Mouse (Mus musculus) hindbrain, postnatal 0 days (tissue): ENCODE data around the gene Gm2007. TPM values are rescaled to one million over a fixed set of nuclear protein-coding genes. Genes with fewer than 3 reads are reported as not detected.
"Not testable (repeated sequence)": the region's sequence is repeated elsewhere in the genome, so short reads cannot be mapped to it uniquely, and the experiment has no call there.

Experiments
- ATAC-seq: fragments of 200-750 bp; cut with Nextera tagmentation; 2 replicates; pipeline ENCODE4 v1.8.0; 2017; ENCODE audit warnings: mild to moderate bottlenecking, moderate TSS enrichment, moderate library complexity
- DNase-seq: peaks from one replicate; pipeline ENCODE4 v3.0.0-alpha.2; 2015; ENCODE audit warnings: low spot score
- H3K27ac ChIP-seq: fragments of 300-500 bp; sonication (generic); 2 replicates; pipeline ENCODE4 v1.5.1; 2014; ENCODE audit warnings: mild to moderate bottlenecking
- H3K27me3 ChIP-seq: fragments of 300-500 bp; sonication (generic); 2 replicates; pipeline ENCODE4 v1.6.1; 2014; ENCODE audit warnings: low read length, mixed read lengths; ENCODE audit not compliant: insufficient read depth
- H3K36me3 ChIP-seq: fragments of 300-500 bp; sonication (generic); 2 replicates; pipeline ENCODE4 v1.6.1; 2014; ENCODE audit warnings: low read length, mixed read lengths; ENCODE audit not compliant: insufficient read depth
- H3K4me1 ChIP-seq: fragments of 300-500 bp; sonication (generic); 2 replicates; pipeline ENCODE4 v1.6.1; 2014; ENCODE audit warnings: antibody characterized with exemption, low read length, mixed read lengths; ENCODE audit not compliant: insufficient read depth
- H3K4me2 ChIP-seq: fragments of 300-500 bp; sonication (generic); 2 replicates; pipeline ENCODE4 v1.6.1; 2014; ENCODE audit warnings: low read depth, mild to moderate bottlenecking, low read length, moderate library complexity, mixed read lengths
- H3K4me3 ChIP-seq: fragments of 300-500 bp; sonication (generic); 2 replicates; pipeline ENCODE4 v1.5.1; 2014; ENCODE audit warnings: low read length
- H3K9ac ChIP-seq: fragments of 300-500 bp; sonication (generic); replicated peaks from 2 replicates; pipeline ENCODE4 v1.6.1; 2014; ENCODE audit warnings: mild to moderate bottlenecking, low read length, moderate library complexity, mixed read lengths
- H3K9me3 ChIP-seq: fragments of 300-500 bp; sonication (generic); 2 replicates; pipeline ENCODE4 v1.6.1; 2016; ENCODE audit warnings: low read length, mixed read lengths
- WGBS: fragments of 180-500 bp; shearing (Covaris S2); extraction: QIAGEN DNeasy Blood & Tissue Kit; methylation state at CpG from one replicate; pipeline ENCODE4 v1.1.7; 2014; 5-methylcytosine and 5-hydroxymethylcytosine counted together
- polyA plus RNA-seq: library from polyadenylated mRNA; unstranded; fragments of >200 nt; fragmentation: Nextera tagmentation; extraction: Ambion mirVana; gene quantifications from 2 replicates; pipeline ENCODE4 v1.2.1, GENCODE M21; 2015
- total RNA-seq: library from RNA; depleted of rRNA; stranded (reverse); fragments of >200 nt; gene quantifications from 2 replicates; pipeline ENCODE4 v1.2.3, GENCODE M21; 2014; rRNA removed

Gene Gm2007
- total RNA-seq (not detected in 2 replicates), polyA plus RNA-seq (not detected in 2 replicates)

GRCm38 (mm10) chr2:175741237-175741636 is at the start of gene Gm2007:
Gene Gm2007 (plus strand): TSS chr2:175741537.
- not testable (repeated sequence) for ATAC-seq, H3K9me3 ChIP-seq, H3K4me2 ChIP-seq, H3K4me1 ChIP-seq, H3K36me3 ChIP-seq, H3K27ac ChIP-seq, H3K9ac ChIP-seq, DNase-seq, H3K27me3 ChIP-seq, H3K4me3 ChIP-seq
- no CpG with 5 or more reads among the region's 2 CpGs for WGBS

- H3K9me3 ChIP-seq, H3K9ac ChIP-seq, DNase-seq, ATAC-seq, H3K27ac ChIP-seq, H3K4me3 ChIP-seq, H3K27me3 ChIP-seq, H3K36me3 ChIP-seq, H3K4me2 ChIP-seq, H3K4me1 ChIP-seq: not testable (repeated sequence)
- WGBS = no CpG with 5 or more reads among the region's 9 CpGs
Observed at GRCm38 (mm10) chr2:175703546-175703945, 37.8 kb upstream of the Gm2007 start, which contains the start of gene Zfp969. Gene Zfp969 (minus strand): TSS chr2:175703646.

- ATAC-seq, H3K36me3 ChIP-seq, H3K4me3 ChIP-seq, H3K9me3 ChIP-seq, H3K4me2 ChIP-seq, DNase-seq, H3K27ac ChIP-seq, H3K4me1 ChIP-seq, H3K9ac ChIP-seq, H3K27me3 ChIP-seq: not testable (repeated sequence)
- no CpG with 5 or more reads among the region's 6 CpGs for WGBS
Observed at GRCm38 (mm10) chr2:175800993-175801392, 59.7 kb downstream of the Gm2007 start, which contains the start of gene Gm14288. Gene Gm14288 (minus strand): TSS chr2:175801093.

Other genes with a start within 250 kb of the Gm2007 start
- gene Gm11007, start 97.6 kb upstream of the Gm2007 start, total RNA-seq = not detected in 2 replicates
- not detected in 2 replicates for gene Gm11007, start 97.6 kb upstream of the Gm2007 start, polyA plus RNA-seq
- 1.3 TPM in 1 of 2 replicates, not detected in the other for gene Zfp969, start 37.9 kb upstream of the Gm2007 start, total RNA-seq
- gene Zfp969, start 37.9 kb upstream of the Gm2007 start, polyA plus RNA-seq = 18.6 and 21.5 TPM in 2 replicates
- gene Gm14288, start 59.6 kb downstream of the Gm2007 start, total RNA-seq = 1.4 and 4.8 TPM in 2 replicates
- gene Gm14288, start 59.6 kb downstream of the Gm2007 start, polyA plus RNA-seq = 2.2 and 3.5 TPM in 2 replicates
- 11.0 and 12.7 TPM in 2 replicates for gene Gm6710, start 127.7 kb downstream of the Gm2007 start, total RNA-seq
- 33.0 and 37.6 TPM in 2 replicates for gene Gm6710, start 127.7 kb downstream of the Gm2007 start, polyA plus RNA-seq
- gene Zfp966, start 189.6 kb downstream of the Gm2007 start, total RNA-seq = 1.7 and 5.5 TPM in 2 replicates
- gene Zfp966, start 189.6 kb downstream of the Gm2007 start, polyA plus RNA-seq = 0.65 and 1.1 TPM in 2 replicates
- gene Gm2026, start 223.8 kb downstream of the Gm2007 start, total RNA-seq = 9.6 and 15.8 TPM in 2 replicates
- gene Gm2026, start 223.8 kb downstream of the Gm2007 start, polyA plus RNA-seq = 19.7 and 22.8 TPM in 2 replicates